Mouse (Mus musculus) hindbrain, postnatal 0 days (tissue): ENCODE measurements at regions not wholly inside any gene's neighbourhood (a gene's known extent, or its start where the extent isn't known, plus 50 kb on each side); places are given as distances from the start of the nearest gene placed in this dataset.

Experiments
- ATAC-seq: fragments of 200-750 bp; cut with Nextera tagmentation; 2 replicates; pipeline ENCODE4 v1.8.0; 2017; ENCODE audit warnings: mild to moderate bottlenecking, moderate TSS enrichment, moderate library complexity
- DNase-seq: peaks from one replicate; pipeline ENCODE4 v3.0.0-alpha.2; 2015; ENCODE audit warnings: low spot score
- H3K27ac ChIP-seq: fragments of 300-500 bp; sonication (generic); 2 replicates; pipeline ENCODE4 v1.5.1; 2014; ENCODE audit warnings: mild to moderate bottlenecking
- H3K27me3 ChIP-seq: fragments of 300-500 bp; sonication (generic); 2 replicates; pipeline ENCODE4 v1.6.1; 2014; ENCODE audit warnings: low read length, mixed read lengths; ENCODE audit not compliant: insufficient read depth
- H3K36me3 ChIP-seq: fragments of 300-500 bp; sonication (generic); 2 replicates; pipeline ENCODE4 v1.6.1; 2014; ENCODE audit warnings: low read length, mixed read lengths; ENCODE audit not compliant: insufficient read depth
- H3K4me1 ChIP-seq: fragments of 300-500 bp; sonication (generic); 2 replicates; pipeline ENCODE4 v1.6.1; 2014; ENCODE audit warnings: antibody characterized with exemption, low read length, mixed read lengths; ENCODE audit not compliant: insufficient read depth
- H3K4me2 ChIP-seq: fragments of 300-500 bp; sonication (generic); 2 replicates; pipeline ENCODE4 v1.6.1; 2014; ENCODE audit warnings: low read depth, mild to moderate bottlenecking, low read length, moderate library complexity, mixed read lengths
- H3K4me3 ChIP-seq: fragments of 300-500 bp; sonication (generic); 2 replicates; pipeline ENCODE4 v1.5.1; 2014; ENCODE audit warnings: low read length
- H3K9ac ChIP-seq: fragments of 300-500 bp; sonication (generic); replicated peaks from 2 replicates; pipeline ENCODE4 v1.6.1; 2014; ENCODE audit warnings: mild to moderate bottlenecking, low read length, moderate library complexity, mixed read lengths
- H3K9me3 ChIP-seq: fragments of 300-500 bp; sonication (generic); 2 replicates; pipeline ENCODE4 v1.6.1; 2016; ENCODE audit warnings: low read length, mixed read lengths
- CTCF ChIP-seq: IDR thresholded peaks from 2 replicates; pipeline ENCODE4 v1.5.1; 2016; ENCODE audit warnings: antibody characterized with exemption, control low read depth, low read depth
- WGBS: fragments of 180-500 bp; shearing (Covaris S2); extraction: QIAGEN DNeasy Blood & Tissue Kit; methylation state at CpG from one replicate; pipeline ENCODE4 v1.1.7; 2014; 5-methylcytosine and 5-hydroxymethylcytosine counted together

DNA sequence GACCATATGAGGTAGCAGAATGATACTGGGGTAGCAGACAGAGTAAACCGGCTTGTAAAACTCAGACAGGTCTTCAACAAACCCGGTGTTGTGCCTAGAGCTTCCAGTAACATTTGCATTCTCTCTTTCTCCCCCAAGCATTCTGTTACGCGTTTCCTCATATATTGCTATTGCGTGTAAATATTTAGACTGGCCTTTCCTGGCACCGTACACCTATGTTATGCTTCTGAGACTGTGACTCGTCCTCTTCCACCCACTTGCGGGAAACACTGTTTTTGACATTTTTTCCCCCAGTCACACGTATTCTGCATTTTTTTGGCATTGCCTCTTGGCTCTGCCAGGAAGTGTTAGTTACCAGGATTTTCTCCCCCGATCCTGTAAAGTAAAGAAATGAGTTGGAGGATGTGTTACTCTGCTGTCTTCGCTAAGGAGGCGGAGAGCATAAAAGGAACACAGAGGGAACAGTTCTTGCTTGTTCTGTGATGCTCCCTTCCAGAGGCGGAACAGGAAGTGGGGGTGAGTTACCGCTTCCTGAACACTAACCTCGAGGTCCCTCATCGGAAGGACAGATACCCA is 233.7 kb upstream of the Tank start:
- ATAC-seq = no peak

DNA sequence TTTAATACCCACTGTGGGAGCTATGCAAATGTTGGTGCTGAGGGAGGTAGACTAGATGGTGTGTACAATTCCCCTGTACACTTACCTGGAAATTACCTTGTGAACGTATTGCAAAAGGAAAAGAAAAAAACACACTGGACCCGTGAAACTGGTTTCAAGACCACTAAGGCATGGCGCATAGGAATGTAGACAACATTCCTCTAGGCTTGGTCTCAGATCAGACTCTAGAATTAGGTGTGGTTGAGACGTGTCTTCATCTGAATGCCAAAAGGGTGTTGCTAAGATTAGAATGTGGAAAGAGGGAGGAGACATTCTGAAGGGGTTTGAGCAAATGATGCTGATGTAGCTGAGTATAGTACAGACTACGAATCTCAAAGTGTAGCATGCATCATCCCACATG is 237.1 kb upstream of the Tank start:
- H3K27me3 ChIP-seq = no peaks in the 10 kb centered on the region
- no peak for TF ChIP-seq CTCF
- no peak overlapping the region for H3K4me2 ChIP-seq
- DNase-seq = no peak
- H3K9ac ChIP-seq = no peak overlapping the region
- 87% methylated on average over 5 of the region's 5 CpGs for WGBS
- no peak for ATAC-seq
- no peaks in the 10 kb centered on the region for H3K9me3 ChIP-seq
- H3K4me3 ChIP-seq = no peak overlapping the region
- H3K4me1 ChIP-seq = no peaks in the 10 kb centered on the region
- H3K36me3 ChIP-seq = no peaks in the 10 kb centered on the region
- no peak overlapping the region for H3K27ac ChIP-seq

More for the DNA sequence above, 233.7 kb upstream of the Tank start:
- no peak for DNase-seq
- Histone ChIP-seq H3K4me3 (no peak overlapping the region), H3K9me3 (no peaks in the 10 kb centered on the region), H3K4me1 (no peaks in the 10 kb centered on the region), H3K36me3 (no peaks in the 10 kb centered on the region), H3K4me2 (no peak overlapping the region), H3K9ac (no peak overlapping the region), H3K27ac (no peak overlapping the region), H3K27me3 (no peaks in the 10 kb centered on the region)
- 84% methylated on average over 16 of the region's 16 CpGs for WGBS
- no peak for TF ChIP-seq CTCF

DNA sequence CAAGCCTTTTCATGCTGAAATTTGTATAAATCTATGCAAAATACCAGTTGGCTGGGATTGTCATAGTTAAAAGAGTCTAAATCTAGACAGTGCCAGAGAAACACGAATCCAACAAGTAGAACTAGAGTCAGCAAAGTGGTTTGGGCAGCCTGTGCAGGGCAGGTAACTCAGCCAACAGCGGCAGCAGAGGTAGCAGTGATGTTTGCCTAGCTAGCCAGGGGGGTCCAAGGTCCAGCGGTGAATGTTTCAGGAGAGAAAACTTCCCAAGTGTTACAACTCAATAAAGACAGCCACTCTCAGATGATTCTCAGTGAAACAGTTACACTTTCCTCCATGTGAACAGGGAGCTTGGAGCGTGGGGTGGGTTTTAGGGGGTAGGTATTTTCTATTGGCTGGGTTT is 259.2 kb upstream of the Tank start:
- Histone ChIP-seq H3K27ac (no peak overlapping the region), H3K36me3 (no peaks in the 10 kb centered on the region), H3K4me3 (no peak overlapping the region), H3K4me1 (no peaks in the 10 kb centered on the region), H3K4me2 (no peak overlapping the region), H3K27me3 (no peaks in the 10 kb centered on the region), H3K9ac (no peak overlapping the region), H3K9me3 (no peaks in the 10 kb centered on the region)
- WGBS = 85% methylated on average over 4 of the region's 4 CpGs
- ATAC-seq (no peak), DNase-seq (no peak)
- no peak for TF ChIP-seq CTCF

DNA sequence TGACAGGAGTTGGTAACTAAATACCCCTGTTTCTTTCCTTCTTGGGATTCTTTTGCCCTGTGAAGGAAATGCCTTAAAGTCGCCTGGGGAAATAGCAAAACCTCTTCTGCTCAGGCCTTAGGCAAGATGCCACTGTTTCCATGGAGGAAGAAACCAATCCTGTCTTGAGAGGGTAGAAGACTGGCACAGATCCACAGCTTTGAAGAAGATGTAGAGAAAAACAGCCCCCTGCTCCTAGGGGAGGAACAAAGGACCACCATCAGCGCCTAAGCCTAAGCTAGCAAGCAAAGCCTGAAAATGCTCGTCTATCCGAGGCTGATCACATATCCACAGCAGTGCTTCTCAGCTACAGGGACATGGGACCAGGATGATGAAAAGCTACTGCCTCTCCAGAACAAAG is 268.0 kb upstream of the Tank start:
- Histone ChIP-seq H3K36me3 (no peaks in the 10 kb centered on the region), H3K4me2 (no peak overlapping the region), H3K27ac (no peak overlapping the region), H3K9me3 (no peaks in the 10 kb centered on the region), H3K4me1 (no peaks in the 10 kb centered on the region), H3K27me3 (no peaks in the 10 kb centered on the region), H3K9ac (no peak overlapping the region), H3K4me3 (no peak overlapping the region)
- TF ChIP-seq CTCF = no peak
- ATAC-seq (0 out of 2 replicates have a peak, but pooled peaks have one; percentile 59), DNase-seq (peak; percentile 72)
- 37% methylated on average over 4 of the region's 4 CpGs for WGBS

DNA sequence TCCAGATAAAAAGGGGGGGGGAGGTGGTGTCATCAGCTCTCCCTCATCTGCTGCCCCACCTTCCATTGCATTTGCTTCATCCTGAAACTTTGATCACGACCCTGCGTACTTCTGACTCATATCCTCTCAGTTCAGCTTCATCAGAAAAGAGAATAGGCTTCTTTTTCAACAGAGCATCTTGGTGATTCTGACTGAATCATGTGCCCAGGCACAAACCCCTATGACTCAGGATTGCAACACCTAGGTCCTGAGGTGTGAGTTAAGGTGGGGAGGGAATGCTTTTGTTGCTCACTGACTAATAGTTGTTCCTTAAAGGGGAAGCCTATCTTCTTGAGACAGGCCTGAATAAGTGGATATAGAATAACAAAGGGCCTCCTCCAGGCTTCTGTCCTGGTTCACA is 269.2 kb upstream of the Tank start:
- DNase-seq (no peak), ATAC-seq (no peak)
- H3K4me1 ChIP-seq = no peaks in the 10 kb centered on the region
- 95% methylated on average over 2 of the region's 2 CpGs for WGBS
- H3K27ac ChIP-seq = no peak overlapping the region
- no peak overlapping the region for H3K9ac ChIP-seq
- H3K4me3 ChIP-seq = no peak overlapping the region
- H3K9me3 ChIP-seq = no peaks in the 10 kb centered on the region
- no peaks in the 10 kb centered on the region for H3K27me3 ChIP-seq
- H3K4me2 ChIP-seq = no peak overlapping the region
- no peak for TF ChIP-seq CTCF
- H3K36me3 ChIP-seq = no peaks in the 10 kb centered on the region

DNA sequence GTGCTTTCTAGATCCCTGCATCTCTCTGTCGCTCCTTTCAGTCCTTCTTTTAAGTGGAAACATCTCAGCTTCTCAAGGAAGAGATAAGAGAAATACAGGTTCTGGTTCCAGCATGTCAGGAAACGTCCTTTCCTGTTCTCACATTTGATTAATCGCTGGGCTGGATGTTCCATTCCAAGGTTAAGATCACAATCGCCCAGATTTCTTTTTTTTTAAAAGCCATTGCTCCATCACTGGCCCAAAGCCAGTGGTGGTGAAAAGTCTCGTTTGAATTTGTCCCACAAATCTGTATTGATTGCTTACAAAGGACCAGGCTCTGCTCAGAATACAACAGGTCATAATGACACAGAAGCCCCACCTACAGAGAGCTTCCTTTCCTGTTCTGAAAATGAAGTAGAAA is 281.2 kb upstream of the Tank start:
- no peaks in the 10 kb centered on the region for H3K4me1 ChIP-seq
- H3K4me2 ChIP-seq = no peak overlapping the region
- H3K9ac ChIP-seq = no peak overlapping the region
- H3K9me3 ChIP-seq = no peaks in the 10 kb centered on the region
- H3K27me3 ChIP-seq = no peaks in the 10 kb centered on the region
- 68% methylated on average over 5 of the region's 5 CpGs for WGBS
- DNase-seq = no peak
- H3K4me3 ChIP-seq = no peak overlapping the region
- no peak overlapping the region for H3K27ac ChIP-seq
- no peak for TF ChIP-seq CTCF
- no peaks in the 10 kb centered on the region for H3K36me3 ChIP-seq
- ATAC-seq = no peak

DNA sequence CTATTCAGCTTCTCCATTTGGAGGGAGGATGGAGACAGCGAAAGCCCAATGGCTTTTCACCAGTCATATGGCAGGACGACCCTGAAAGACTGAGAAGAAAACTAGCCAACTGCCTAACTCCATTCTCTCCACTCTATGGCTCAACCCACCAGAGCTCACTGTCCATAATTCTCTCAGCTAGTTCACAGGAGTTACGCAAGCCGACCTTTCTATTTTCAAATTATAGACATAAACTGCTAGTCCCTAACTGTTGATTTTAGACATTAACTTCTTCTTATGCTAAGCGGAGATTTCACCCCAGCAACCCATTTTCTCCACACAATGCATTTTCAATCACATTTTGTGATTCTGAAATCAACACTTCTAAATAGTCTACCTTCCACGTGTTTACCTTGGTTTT is 281.8 kb upstream of the Tank start:
- H3K9me3 ChIP-seq = no peaks in the 10 kb centered on the region
- H3K4me1 ChIP-seq = no peaks in the 10 kb centered on the region
- no peak overlapping the region for H3K9ac ChIP-seq
- DNase-seq (no peak), ATAC-seq (no peak)
- no peak overlapping the region for H3K4me2 ChIP-seq
- H3K36me3 ChIP-seq = no peaks in the 10 kb centered on the region
- no peaks in the 10 kb centered on the region for H3K27me3 ChIP-seq
- WGBS = 84% methylated on average over 6 of the region's 6 CpGs
- no peak overlapping the region for H3K27ac ChIP-seq
- no peak overlapping the region for H3K4me3 ChIP-seq
- TF ChIP-seq CTCF = no peak
